Mouse (Mus musculus): ENCODE data around the gene Ap3m1.

- no peak for TF ChIP-seq CTCF (conservative IDR thresholded peaks at IDR 0.05; ENCODE audit: low read length)
- TF ChIP-seq NANOG (IDR thresholded peaks at IDR 0.05; ENCODE audit: borderline replicate concordance, low read length), result no peak
- no peak for TF ChIP-seq POU5F1 (IDR thresholded peaks at IDR 0.05; ENCODE audit: borderline replicate concordance, low read length)
Measured at GRCm38 (mm10) chr14:21090930-21091486, 38.7 kb upstream of the Ap3m1 start.

Measured in E14TG2a.4 (cell line).